Mouse (Mus musculus): ENCODE measurements around the gene Matk. TPM values are rescaled to one million over a fixed set of nuclear protein-coding genes. Genes with fewer than 3 reads are reported as not detected.
A peak's percentile ranks its signal among the peaks of the same experiment; 100 is the strongest.

The Matk gene
- polyA plus RNA-seq, 1 experiment from 2014 or later: 2.7 TPM

- no peak overlapping the region for H3K4me2 ChIP-seq (ENCODE audit: low read depth, low read length)
- H3K36me3 ChIP-seq (ENCODE audit: control insufficient read depth, insufficient read depth): no peaks in the 10 kb centered on the region
- peaks cover 75% of the 10 kb centered on the region for H3K27me3 ChIP-seq (ENCODE audit: control insufficient read depth, insufficient read depth, low read length)
- H3K9ac ChIP-seq (ENCODE audit: low read length): no peak overlapping the region
- no peak for ATAC-seq (replicated peaks; ENCODE audit: extremely low read depth, insufficient read depth, low FRiP score)
- H3K4me3 ChIP-seq (ENCODE audit: low read length): no peak overlapping the region
- no peak overlapping the region for H3K27ac ChIP-seq (ENCODE audit: low read length)
- no peaks in the 10 kb centered on the region for H3K9me3 ChIP-seq (replicated peaks; ENCODE audit: control insufficient read depth, low read length)
- peaks cover 8% of the 10 kb centered on the region for H3K4me1 ChIP-seq (ENCODE audit: control insufficient read depth, insufficient read depth, low read length)
- WGBS: 36% methylated on average over 1 of the region's 1 CpGs
Observed at GRCm38 (mm10) chr10:81254886-81255285, 2.2 kb downstream of the Matk start.

GRCm38 (mm10) chr10:81257158-81258039 lies 4.7 kb downstream of the Matk start:
- peaks cover 8% of the 10 kb centered on the region for H3K4me1 ChIP-seq (ENCODE audit: control insufficient read depth, insufficient read depth, low read length)
- peak overlapping the region; percentile 66 for H3K9ac ChIP-seq (ENCODE audit: low read length)
- H3K27me3 ChIP-seq (ENCODE audit: control insufficient read depth, insufficient read depth, low read length): peaks cover 59% of the 10 kb centered on the region
- H3K9me3 ChIP-seq (replicated peaks; ENCODE audit: control insufficient read depth, low read length): peaks cover 6% of the 10 kb centered on the region
- ATAC-seq (replicated peaks; ENCODE audit: extremely low read depth, insufficient read depth, low FRiP score): no peak
- H3K36me3 ChIP-seq (ENCODE audit: control insufficient read depth, insufficient read depth): no peaks in the 10 kb centered on the region
- H3K4me2 ChIP-seq (ENCODE audit: low read depth, low read length): peak overlapping the region; percentile 87
- no peak overlapping the region for H3K27ac ChIP-seq (ENCODE audit: low read length)
- 2% methylated on average over 62 of the region's 62 CpGs for WGBS
- peak overlapping the region; percentile 59 for H3K4me3 ChIP-seq (ENCODE audit: low read length)

DNA sequence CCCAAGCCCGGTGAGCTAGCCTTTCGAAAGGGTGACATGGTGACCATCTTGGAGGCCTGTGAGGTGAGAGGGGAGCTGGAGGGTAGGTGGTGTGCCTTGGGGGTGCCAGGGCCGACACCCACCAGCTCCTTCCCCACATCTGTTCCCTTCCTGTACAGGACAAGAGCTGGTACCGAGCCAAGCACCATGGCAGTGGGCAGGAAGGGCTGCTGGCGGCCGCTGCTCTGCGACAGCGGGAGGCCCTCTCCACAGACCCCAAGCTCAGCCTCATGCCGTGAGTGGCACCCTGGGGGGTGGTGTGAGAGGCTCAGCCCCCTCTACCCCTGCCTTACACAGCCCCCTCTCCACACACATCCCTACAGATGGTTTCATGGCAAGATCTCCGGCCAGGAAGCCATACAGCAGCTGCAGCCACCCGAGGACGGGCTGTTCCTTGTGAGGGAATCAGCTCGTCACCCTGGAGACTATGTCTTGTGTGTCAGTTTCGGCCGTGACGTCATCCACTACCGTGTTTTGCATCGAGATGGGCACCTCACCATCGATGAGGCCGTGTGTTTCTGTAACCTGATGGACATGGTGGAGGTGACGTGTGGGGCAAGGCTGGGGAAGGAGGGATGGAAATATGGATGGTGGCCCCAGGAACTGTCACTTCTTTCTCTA lies 6.6 kb downstream of the Matk start:
- no peak overlapping the region for H3K4me2 ChIP-seq (ENCODE audit: low read depth, low read length)
- H3K36me3 ChIP-seq (ENCODE audit: control insufficient read depth, insufficient read depth): peaks cover 10% of the 10 kb centered on the region
- H3K27me3 ChIP-seq (ENCODE audit: control insufficient read depth, insufficient read depth, low read length): peaks cover 40% of the 10 kb centered on the region
- H3K9ac ChIP-seq (ENCODE audit: low read length): no peak overlapping the region
- WGBS: 42% methylated on average over 21 of the region's 21 CpGs
- no peak overlapping the region for H3K27ac ChIP-seq (ENCODE audit: low read length)
- H3K9me3 ChIP-seq (replicated peaks; ENCODE audit: control insufficient read depth, low read length): peaks cover 6% of the 10 kb centered on the region
- no peak for ATAC-seq (replicated peaks; ENCODE audit: extremely low read depth, insufficient read depth, low FRiP score)
- H3K4me3 ChIP-seq (ENCODE audit: low read length): no peak overlapping the region
- peaks cover 8% of the 10 kb centered on the region for H3K4me1 ChIP-seq (ENCODE audit: control insufficient read depth, insufficient read depth, low read length)

DNA sequence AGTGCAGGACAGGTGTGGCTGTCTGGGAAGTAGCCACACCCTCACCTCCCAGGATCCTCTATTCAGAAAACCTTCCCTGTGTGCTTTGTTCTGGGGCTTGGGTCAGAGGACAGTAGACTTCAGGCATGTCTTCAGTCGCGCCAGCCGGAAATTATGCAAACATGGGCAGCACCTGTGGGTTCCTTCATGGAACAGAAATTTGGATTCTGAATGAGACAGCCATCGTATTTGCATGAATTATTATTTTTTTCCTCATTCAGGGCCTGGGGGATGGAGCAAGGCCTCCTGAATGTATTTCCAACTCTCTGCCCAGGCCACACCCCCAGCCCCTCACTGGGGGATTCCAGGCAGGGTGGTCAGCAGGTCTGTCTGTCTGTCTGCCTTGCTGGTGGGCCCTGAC lies 8.3 kb downstream of the Matk start:
- Histone ChIP-seq H3K9me3 (replicated peaks; ENCODE audit: control insufficient read depth, low read length) (peaks cover 6% of the 10 kb centered on the region), H3K36me3 (ENCODE audit: control insufficient read depth, insufficient read depth) (peaks cover 16% of the 10 kb centered on the region), H3K27me3 (ENCODE audit: control insufficient read depth, insufficient read depth, low read length) (peaks cover 33% of the 10 kb centered on the region), H3K4me2 (ENCODE audit: low read depth, low read length) (no peak overlapping the region), H3K4me3 (ENCODE audit: low read length) (no peak overlapping the region), H3K4me1 (ENCODE audit: control insufficient read depth, insufficient read depth, low read length) (peaks cover 11% of the 10 kb centered on the region), H3K27ac (ENCODE audit: low read length) (no peak overlapping the region), H3K9ac (ENCODE audit: low read length) (no peak overlapping the region)
- 85% methylated on average over 4 of the region's 4 CpGs for WGBS
- no peak for ATAC-seq (replicated peaks; ENCODE audit: extremely low read depth, insufficient read depth, low FRiP score)

DNA sequence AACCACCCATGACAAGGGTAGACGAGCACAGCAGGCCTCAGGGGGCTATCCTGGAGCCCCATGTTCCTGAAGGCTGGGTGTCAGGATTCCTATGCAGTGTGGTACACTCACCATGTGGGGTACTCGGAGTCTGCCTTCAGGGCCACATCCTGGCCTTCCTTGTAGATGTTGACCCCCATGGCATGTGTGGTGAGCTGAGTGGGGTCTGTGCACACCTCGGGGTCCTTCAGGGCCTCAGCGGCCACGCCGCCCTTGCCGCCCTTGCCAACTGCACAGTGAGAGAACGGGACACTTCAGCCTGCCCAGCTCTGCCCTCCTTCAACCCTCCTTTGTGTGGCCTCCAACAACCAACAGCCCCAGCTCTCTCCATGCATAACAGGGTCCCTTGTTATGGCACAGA lies 12.8 kb downstream of the Matk start:
- no peak overlapping the region; the same call in 1 of the 2 replicates for H3K4me3 ChIP-seq (ENCODE audit: low read length)
- H3K9ac ChIP-seq (ENCODE audit: low read length): peak overlapping the region; percentile 89; the same call in 1 of the 2 replicates
- peaks cover 16% of the 10 kb centered on the region for H3K36me3 ChIP-seq (ENCODE audit: control insufficient read depth, insufficient read depth)
- 92% methylated on average over 8 of the region's 8 CpGs for WGBS
- H3K27me3 ChIP-seq (ENCODE audit: control insufficient read depth, insufficient read depth, low read length): no peaks in the 10 kb centered on the region
- peak overlapping the region; percentile 84 for H3K4me2 ChIP-seq (ENCODE audit: low read depth, low read length)
- no peak for ATAC-seq (replicated peaks; ENCODE audit: extremely low read depth, insufficient read depth, low FRiP score)
- H3K27ac ChIP-seq (ENCODE audit: low read length): no peak overlapping the region
- H3K4me1 ChIP-seq (ENCODE audit: control insufficient read depth, insufficient read depth, low read length): peaks cover 10% of the 10 kb centered on the region
- H3K9me3 ChIP-seq (replicated peaks; ENCODE audit: control insufficient read depth, low read length): peaks cover 2% of the 10 kb centered on the region

DNA sequence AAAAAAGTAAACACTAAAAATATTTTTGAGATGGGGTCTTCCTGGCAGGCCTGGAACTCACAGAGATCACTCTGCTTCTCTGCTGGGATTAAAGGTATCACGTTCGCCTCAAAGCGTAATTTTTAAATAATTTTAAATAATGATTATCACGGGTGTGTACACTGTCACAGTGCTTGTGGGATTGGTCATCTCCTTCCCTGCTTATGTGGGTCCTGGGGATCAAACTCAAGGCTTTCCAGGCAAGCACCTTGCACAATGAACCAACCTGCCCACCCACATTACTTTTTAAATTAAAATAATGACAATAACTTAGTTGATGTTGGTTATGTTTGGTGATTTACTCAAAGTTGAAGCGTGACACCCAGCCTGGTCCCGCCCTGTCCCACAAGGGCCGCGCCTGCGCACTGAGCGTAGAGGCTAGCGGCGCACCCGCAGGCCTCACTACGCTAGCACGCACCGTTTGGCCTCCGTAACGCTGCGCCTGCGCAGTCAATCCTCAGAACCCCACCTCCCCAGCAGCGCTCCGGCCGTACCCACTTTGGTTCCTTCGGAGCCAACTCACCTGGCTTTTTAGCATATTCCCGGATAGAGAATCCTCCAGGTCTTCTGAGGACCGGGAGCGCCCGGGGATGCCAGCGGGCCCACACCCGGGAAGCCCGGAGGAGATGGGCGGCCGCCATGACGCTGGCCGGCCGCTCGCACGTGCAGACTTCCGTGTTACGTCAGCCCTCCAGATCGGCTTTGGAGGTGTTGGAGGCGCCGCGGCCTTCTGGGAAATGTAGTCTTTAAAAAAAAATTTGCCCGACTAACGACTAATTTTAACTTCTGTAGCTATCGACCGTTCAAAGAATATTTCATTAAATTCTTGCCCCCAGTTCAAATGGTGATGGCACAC lies 13.7 kb downstream of the Matk start, which contains the start of the genes Mrpl54 and Apba3:
Gene Mrpl54 (minus strand): TSS at position 724 of the 895 bp plus-strand sequence.
Gene Apba3 (plus strand): TSS at position 750 of the 895 bp plus-strand sequence.
- peaks cover 19% of the 10 kb centered on the region for H3K36me3 ChIP-seq (ENCODE audit: control insufficient read depth, insufficient read depth)
- H3K9me3 ChIP-seq (replicated peaks; ENCODE audit: control insufficient read depth, low read length): no peaks in the 10 kb centered on the region
- peak within 1 kb of the TSS; percentile 89 for H3K9ac ChIP-seq (ENCODE audit: low read length)
- peak; percentile 93 for ATAC-seq (replicated peaks; ENCODE audit: extremely low read depth, insufficient read depth, low FRiP score)
- peak within 1 kb of the TSS; percentile 92 for H3K27ac ChIP-seq (ENCODE audit: low read length)
- H3K4me1 ChIP-seq (ENCODE audit: control insufficient read depth, insufficient read depth, low read length): peaks cover 10% of the 10 kb centered on the region
- no peaks in the 10 kb centered on the region for H3K27me3 ChIP-seq (ENCODE audit: control insufficient read depth, insufficient read depth, low read length)
- H3K4me2 ChIP-seq (ENCODE audit: low read depth, low read length): peak within 1 kb of the TSS; percentile 84
- H3K4me3 ChIP-seq (ENCODE audit: low read length): peak within 1 kb of the TSS; percentile 83
- WGBS: under 1% methylated on average over 48 of the region's 48 CpGs

GRCm38 (mm10) chr10:81268056-81268455 lies 15.3 kb downstream of the Matk start:
- H3K36me3 ChIP-seq (ENCODE audit: control insufficient read depth, insufficient read depth): peaks cover 27% of the 10 kb centered on the region
- H3K9ac ChIP-seq (ENCODE audit: low read length): peak overlapping the region; percentile 83
- H3K27ac ChIP-seq (ENCODE audit: low read length): peak overlapping the region; percentile 52
- ATAC-seq (replicated peaks; ENCODE audit: extremely low read depth, insufficient read depth, low FRiP score): peak; percentile 67
- peak overlapping the region; percentile 66 for H3K4me3 ChIP-seq (ENCODE audit: low read length)
- peaks cover 10% of the 10 kb centered on the region for H3K4me1 ChIP-seq (ENCODE audit: control insufficient read depth, insufficient read depth, low read length)
- H3K4me2 ChIP-seq (ENCODE audit: low read depth, low read length): peak overlapping the region; percentile 74
- H3K27me3 ChIP-seq (ENCODE audit: control insufficient read depth, insufficient read depth, low read length): no peaks in the 10 kb centered on the region
- WGBS: 1% methylated on average over 23 of the region's 23 CpGs
- H3K9me3 ChIP-seq (replicated peaks; ENCODE audit: control insufficient read depth, low read length): no peaks in the 10 kb centered on the region

GRCm38 (mm10) chr10:81268643-81269412 lies 16.1 kb downstream of the Matk start:
- Histone ChIP-seq H3K4me1 (ENCODE audit: control insufficient read depth, insufficient read depth, low read length) (peaks cover 10% of the 10 kb centered on the region), H3K4me2 (ENCODE audit: low read depth, low read length) (peak overlapping the region; percentile 74), H3K9me3 (replicated peaks; ENCODE audit: control insufficient read depth, low read length) (no peaks in the 10 kb centered on the region), H3K9ac (ENCODE audit: low read length) (peak overlapping the region; percentile 83), H3K4me3 (ENCODE audit: low read length) (peak overlapping the region; percentile 66), H3K36me3 (ENCODE audit: control insufficient read depth, insufficient read depth) (peaks cover 29% of the 10 kb centered on the region), H3K27me3 (ENCODE audit: control insufficient read depth, insufficient read depth, low read length) (no peaks in the 10 kb centered on the region), H3K27ac (ENCODE audit: low read length) (peak overlapping the region; percentile 52)
- WGBS: 79% methylated on average over 16 of the region's 16 CpGs
- ATAC-seq (replicated peaks; ENCODE audit: extremely low read depth, insufficient read depth, low FRiP score): no peak
